Mouse (Mus musculus) frontal cortex, adult 2 months (tissue): Measurements from ENCODE around the gene Serping1. TPM values are rescaled to one million over a fixed set of nuclear protein-coding genes. Genes with fewer than 3 reads are reported as not detected.
A peak's percentile ranks its signal among the peaks of the same experiment; 100 is the strongest.
"Not testable (repeated sequence)": the region's sequence is repeated elsewhere in the genome, so short reads cannot be mapped to it uniquely, and the experiment has no call there.

Experiments
- DNase-seq, 2 experiments: peaks; one replicate each; pipeline ENCODE4 v3.0.0; 2022; ENCODE audit warnings: low spot score in 1 of 2; ENCODE audit errors: extremely low spot score in 1 of 2
- polyA plus RNA-seq: library from polyadenylated mRNA; depleted of rRNA; stranded (reverse); fragments of >200 nt; gene quantifications from 2 replicates; pipeline ENCODE4 v1.2.3, GENCODE M21; 2012; rRNA removed

Serping1 gene
- 13.9 and 17.4 TPM in 2 replicates for polyA plus RNA-seq

GRCm38 (mm10) chr2:84775241-84775640 lies at the start of gene Serping1:
Gene Serping1, minus strand, starts transcription at chr2:84775444.
- DNase-seq = no peak

- no peak for DNase-seq
These were observed 48.0 kb upstream of the Serping1 start for GRCm38 (mm10) chr2:84823237-84823636.

- DNase-seq = no peak
These were observed 47.3 kb upstream of the Serping1 start, which contains the start of gene Smtnl1 for GRCm38 (mm10) chr2:84822552-84822951. Gene Smtnl1, minus strand, starts transcription at chr2:84822652.

- DNase-seq = peak; percentile 35 to 69
These were observed 44.6 kb upstream of the Serping1 start for GRCm38 (mm10) chr2:84819861-84820260.

- no peak for DNase-seq
These were observed 37.4 kb upstream of the Serping1 start for GRCm38 (mm10) chr2:84812676-84813075.

- DNase-seq = no peak
These were observed 36.6 kb upstream of the Serping1 start for GRCm38 (mm10) chr2:84811880-84812279.

- peak; percentile 81 to 94 for DNase-seq
These were observed 35.8 kb upstream of the Serping1 start for GRCm38 (mm10) chr2:84810886-84811577.

- no peak for DNase-seq
These were observed 35.3 kb upstream of the Serping1 start for GRCm38 (mm10) chr2:84810526-84810885.

- DNase-seq = no peak
These were observed 34.1 kb upstream of the Serping1 start for GRCm38 (mm10) chr2:84809330-84809729.

GRCm38 (mm10) chr2:84806546-84806945 lies 31.3 kb upstream of the Serping1 start:
- DNase-seq = no peak

GRCm38 (mm10) chr2:84803963-84804362 lies 28.7 kb upstream of the Serping1 start:
- no peak for DNase-seq

- not testable (repeated sequence) for DNase-seq
These were observed 26.0 kb upstream of the Serping1 start for GRCm38 (mm10) chr2:84801223-84801622.

GRCm38 (mm10) chr2:84800304-84800703 lies 25.1 kb upstream of the Serping1 start:
- DNase-seq = no peak

GRCm38 (mm10) chr2:84799041-84799561 lies 23.9 kb upstream of the Serping1 start:
- peak; percentile 41 to 82 for DNase-seq

GRCm38 (mm10) chr2:84798493-84798921 lies 23.3 kb upstream of the Serping1 start, which contains the start of gene Ube2l6:
Gene Ube2l6, plus strand, starts transcription at chr2:84798828.
- DNase-seq = peak; percentile 63 to 75

GRCm38 (mm10) chr2:84797833-84798492 lies 22.7 kb upstream of the Serping1 start:
- peak; percentile 78 to 93 for DNase-seq

- no peak for DNase-seq
These were observed 18.6 kb upstream of the Serping1 start for GRCm38 (mm10) chr2:84793871-84794270.

- no peak for DNase-seq
These were observed 17.9 kb upstream of the Serping1 start for GRCm38 (mm10) chr2:84793154-84793553.

- no peak for DNase-seq
These were observed 17.3 kb upstream of the Serping1 start for GRCm38 (mm10) chr2:84792516-84792915.

GRCm38 (mm10) chr2:84790418-84790817 lies 15.2 kb upstream of the Serping1 start:
- DNase-seq = no peak

GRCm38 (mm10) chr2:84788316-84788715 lies 13.1 kb upstream of the Serping1 start:
- no peak for DNase-seq
